In the genomic region with DNA sequence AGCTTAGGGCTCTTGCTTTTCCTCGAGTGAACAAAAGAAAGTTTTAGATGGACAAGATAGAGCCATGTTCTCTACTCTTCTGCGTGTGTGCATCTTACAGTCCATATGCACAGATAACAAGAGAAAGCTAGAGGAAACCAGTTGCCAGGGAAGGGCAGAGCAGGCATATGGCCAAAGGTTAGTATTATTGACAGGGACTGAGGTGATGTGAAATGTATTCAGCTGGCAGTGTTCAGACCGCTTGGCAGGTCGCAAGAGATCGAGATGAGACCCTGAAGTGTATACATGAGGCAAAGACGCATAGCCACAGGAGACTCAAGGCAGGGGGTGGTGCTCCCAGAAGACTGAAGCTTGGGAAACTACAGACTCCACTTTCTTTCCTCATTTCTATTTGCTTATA, we compare ENCODE assay signal across 18 mouse cellular contexts.
DNase-seq lines count a peak whose midpoint lies in the region; ATAC-seq and TF ChIP-seq lines count a peak whose summit lies in the region.
"Had no signal": no experiment of that assay in that cellular context is flagged by ENCODE, and none has a peak within 500 bp of the region (broad histone marks: within the 10 kb centered on the region; RNA-seq: fewer than 3 reads in every experiment).

No protein-coding gene starts in this region.

- 0 out of 2 replicates have a peak overlapping the region, but pooled peaks have one; percentile 44 for H3K27ac ChIP-seq in hindbrain, embryonic 15.5 days (replicated peaks)
- H3K27ac ChIP-seq in hindbrain, embryonic 11.5 days (ENCODE audit: low read depth, low read length) = no peak overlapping the region
- peak overlapping the region; percentile 38 for H3K27ac ChIP-seq in lung, embryonic 14.5 days (ENCODE audit: low read depth)
- peak overlapping the region; percentile 66 for H3K27ac ChIP-seq in embryonic facial prominence, embryonic 10.5 days (replicated peaks)
- peak overlapping the region; percentile 16; the same call in 1 of the 2 replicates for H3K27ac ChIP-seq in forebrain, embryonic 15.5 days (replicated peaks)

- H3K4me2 ChIP-seq in hindbrain, embryonic 15.5 days = no peak overlapping the region
- H3K4me2 ChIP-seq in hindbrain, embryonic 11.5 days (replicated peaks; ENCODE audit: low read depth, low read length) = no peak overlapping the region
- H3K4me2 ChIP-seq in lung, embryonic 14.5 days = no peak overlapping the region
- H3K4me2 ChIP-seq in forebrain, embryonic 15.5 days (replicated peaks) = no peak overlapping the region

- no peak overlapping the region for H3K4me3 ChIP-seq in hindbrain, embryonic 15.5 days
- no peak overlapping the region for H3K4me3 ChIP-seq in hindbrain, embryonic 11.5 days (ENCODE audit: low read depth, low read length)
- H3K4me3 ChIP-seq in lung, embryonic 14.5 days (ENCODE audit: low read depth, low read length) = no peak overlapping the region
- no peak overlapping the region for H3K4me3 ChIP-seq in embryonic facial prominence, embryonic 10.5 days
- no peak overlapping the region for H3K4me3 ChIP-seq in forebrain, embryonic 15.5 days
- H3K4me3 ChIP-seq: megakaryocyte, embryonic 14.5 days had no signal

- peaks cover 26% of the 10 kb centered on the region for H3K4me1 ChIP-seq in hindbrain, embryonic 15.5 days (replicated peaks)
- H3K4me1 ChIP-seq in hindbrain, embryonic 11.5 days (replicated peaks; ENCODE audit: control insufficient read depth, insufficient read depth, low read length) = no peaks in the 10 kb centered on the region
- H3K4me1 ChIP-seq in lung, embryonic 14.5 days (ENCODE audit: insufficient read depth) = peaks cover 27% of the 10 kb centered on the region
- H3K4me1 ChIP-seq in embryonic facial prominence, embryonic 10.5 days = peaks cover 51% of the 10 kb centered on the region
- H3K4me1 ChIP-seq in forebrain, embryonic 15.5 days = peaks cover 35% of the 10 kb centered on the region
- H3K4me1 ChIP-seq: megakaryocyte, embryonic 14.5 days had no signal

- WGBS in hindbrain, embryonic 15.5 days = 62% methylated on average over 6 of the region's 6 CpGs
- 76% methylated on average over 6 of the region's 6 CpGs for WGBS in hindbrain, embryonic 11.5 days
- WGBS in lung, embryonic 14.5 days = 29% methylated on average over 6 of the region's 6 CpGs
- 60% methylated on average over 6 of the region's 6 CpGs for WGBS in embryonic facial prominence, embryonic 10.5 days
- WGBS in forebrain, embryonic 15.5 days = 52% methylated on average over 6 of the region's 6 CpGs

- no peaks in the 10 kb centered on the region for H3K27me3 ChIP-seq in hindbrain, embryonic 15.5 days
- H3K27me3 ChIP-seq in hindbrain, embryonic 11.5 days (ENCODE audit: control insufficient read depth, insufficient read depth, low read length) = no peaks in the 10 kb centered on the region
- no peaks in the 10 kb centered on the region for H3K27me3 ChIP-seq in lung, embryonic 14.5 days (ENCODE audit: insufficient read depth, low read length)
- no peaks in the 10 kb centered on the region for H3K27me3 ChIP-seq in embryonic facial prominence, embryonic 10.5 days (replicated peaks; ENCODE audit: low read depth, poor library complexity, severe bottlenecking)
- H3K27me3 ChIP-seq in forebrain, embryonic 15.5 days = no peaks in the 10 kb centered on the region
- H3K27me3 ChIP-seq: megakaryocyte, embryonic 14.5 days had no signal

- no peak for TF ChIP-seq CTCF in lung, embryonic 14.5 days (IDR thresholded peaks at IDR 0.05; ENCODE audit: low read depth)

- DNase-seq in hindbrain, embryonic 11.5 days (ENCODE audit: low spot score) = no peak
- DNase-seq in lung, embryonic 14.5 days = peak; percentile 62
- DNase-seq in lung, postnatal 25 days (ENCODE audit: low spot score) = no peak
- no peak for DNase-seq in embryonic facial prominence, embryonic 10.5 days (ENCODE audit: low spot score)
- DNase-seq in adrenal gland, adult (ENCODE audit: inconsistent age in 2 of 2, low spot score in 1 of 2) = no peak
- no peak for DNase-seq in adrenal gland, postnatal 36 days
- DNase-seq: adrenal gland, postnatal 25 days; cerebellum, adult 2 months; gastrocnemius, postnatal 10 days; heart, adult 18-20 months; kidney, adult 9 months; kidney, postnatal 4 days; lung, adult 18-20 months; right cerebral cortex, postnatal 25 days; thymus, postnatal 14 days had no signal

- no peaks in the 10 kb centered on the region for H3K36me3 ChIP-seq in hindbrain, embryonic 15.5 days
- no peaks in the 10 kb centered on the region for H3K36me3 ChIP-seq in hindbrain, embryonic 11.5 days (ENCODE audit: control insufficient read depth, insufficient read depth, low read length)
- H3K36me3 ChIP-seq in lung, embryonic 14.5 days (ENCODE audit: insufficient read depth) = peaks cover 23% of the 10 kb centered on the region
- H3K36me3 ChIP-seq in embryonic facial prominence, embryonic 10.5 days (replicated peaks) = peaks cover 9% of the 10 kb centered on the region
- no peaks in the 10 kb centered on the region for H3K36me3 ChIP-seq in forebrain, embryonic 15.5 days

- H3K9ac ChIP-seq in hindbrain, embryonic 15.5 days = no peak overlapping the region
- H3K9ac ChIP-seq in hindbrain, embryonic 11.5 days (ENCODE audit: low read depth, low read length) = no peak overlapping the region
- no peak overlapping the region for H3K9ac ChIP-seq in lung, embryonic 14.5 days
- no peak overlapping the region for H3K9ac ChIP-seq in forebrain, embryonic 15.5 days (replicated peaks)

- H3K9me3 ChIP-seq in hindbrain, embryonic 15.5 days = no peaks in the 10 kb centered on the region
- no peaks in the 10 kb centered on the region for H3K9me3 ChIP-seq in hindbrain, embryonic 11.5 days (ENCODE audit: control insufficient read depth, low read length)
- H3K9me3 ChIP-seq in lung, embryonic 14.5 days (ENCODE audit: low read depth, low read length) = no peaks in the 10 kb centered on the region
- no peaks in the 10 kb centered on the region for H3K9me3 ChIP-seq in embryonic facial prominence, embryonic 10.5 days
- H3K9me3 ChIP-seq in forebrain, embryonic 15.5 days = no peaks in the 10 kb centered on the region
- H3K9me3 ChIP-seq: megakaryocyte, embryonic 14.5 days had no signal

- ATAC-seq in hindbrain, embryonic 15.5 days (ENCODE audit: low FRiP score, low read depth) = no peak
- ATAC-seq in hindbrain, embryonic 11.5 days (ENCODE audit: low FRiP score) = no peak
- peak; percentile 42; the same call in 1 of the 2 replicates for ATAC-seq in lung, embryonic 14.5 days (ENCODE audit: insufficient read depth)
- 0 out of 2 replicates have a peak, but pooled peaks have one; percentile 35 for ATAC-seq in forebrain, embryonic 15.5 days (replicated peaks)

Comparison
In these comparisons a context has a peak if more than half of its experiments do, and no peak if none do; other contexts are left out.
1. ATAC-seq: peak in lung, embryonic 14.5 days (single experiment) and forebrain, embryonic 15.5 days (single experiment); none in hindbrain, embryonic 15.5 days (single experiment) and hindbrain, embryonic 11.5 days (single experiment).